Mouse (Mus musculus) spleen, adult 2 months (tissue): ENCODE measurements around the gene Rab26. TPM values are rescaled to one million over a fixed set of nuclear protein-coding genes. Genes with fewer than 3 reads are reported as not detected.

Experiments
- DNase-seq, 2 experiments: peaks; one replicate each; pipeline versions ENCODE4 v3.0.0 to v3.0.0-alpha.2; 2012 to 2021; ENCODE audit warnings: low spot score in 2 of 2, low read depth in 1 of 2
- H3K27ac ChIP-seq: fragments of 200-500 bp; 2 replicates; pipeline ENCODE4 v1.5.1; 2012; ENCODE audit warnings: low read length, inconsistent platforms; ENCODE audit not compliant: insufficient read depth
- H3K27me3 ChIP-seq: fragments of 200-500 bp; 2 replicates; pipeline ENCODE4 v1.6.1; 2012; ENCODE audit warnings: mild to moderate bottlenecking, moderate library complexity, low read length, inconsistent platforms; ENCODE audit not compliant: control insufficient read depth, insufficient read depth
- H3K36me3 ChIP-seq: fragments of 200-500 bp; 2 replicates; pipeline ENCODE4 v1.6.1; 2012; ENCODE audit warnings: mild to moderate bottlenecking, low read length, inconsistent platforms; ENCODE audit not compliant: control insufficient read depth, insufficient read depth
- H3K4me1 ChIP-seq: fragments of 200-500 bp; 2 replicates; pipeline ENCODE4 v1.6.1; 2011; ENCODE audit warnings: inconsistent platforms; ENCODE audit not compliant: control insufficient read depth, insufficient read depth, insufficient read length
- H3K4me3 ChIP-seq: fragments of 200-500 bp; 2 replicates; pipeline ENCODE4 v1.5.1; 2011; ENCODE audit warnings: mild to moderate bottlenecking, inconsistent platforms; ENCODE audit not compliant: insufficient read depth, insufficient read length; ENCODE audit errors: extremely low read depth
- CTCF ChIP-seq: fragments of 200-500 bp; IDR thresholded peaks from 2 replicates; pipeline ENCODE4 v1.5.1; 2011; ENCODE audit warnings: mild to moderate bottlenecking, inconsistent platforms; ENCODE audit not compliant: insufficient read depth, insufficient read length, insufficient replicate concordance; ENCODE audit errors: extremely low read depth
- POLR2A ChIP-seq: fragments of 200-500 bp; IDR thresholded peaks from 2 replicates; pipeline ENCODE4 v1.6.1; 2011; ENCODE audit warnings: low read depth, low read length, inconsistent platforms
- WGBS: fragments of 180-500 bp; shearing (Covaris S2); methylation state at CpG from one replicate; pipeline ENCODE4 v1.1.7; 2018; 5-methylcytosine and 5-hydroxymethylcytosine counted together
- polyA plus RNA-seq: library from polyadenylated mRNA; depleted of rRNA; stranded (reverse); fragments of >200 nt; gene quantifications from 2 replicates; pipeline ENCODE4 v1.2.3, GENCODE M21; 2012

The Rab26 gene
- polyA plus RNA-seq, 1 experiment: 2.2 TPM

- TF ChIP-seq CTCF: no peak
- TF ChIP-seq POLR2A: no peak
- H3K27me3 ChIP-seq: no peaks in the 10 kb centered on the region
- no peak overlapping the region for H3K4me3 ChIP-seq
- WGBS: 70% methylated on average over 8 of the region's 8 CpGs
- no peaks in the 10 kb centered on the region; the same call in 1 of the 2 replicates for H3K4me1 ChIP-seq
- H3K27ac ChIP-seq: no peak overlapping the region
- no peak for DNase-seq
- H3K36me3 ChIP-seq: peaks cover 12% of the 10 kb centered on the region
Observed at GRCm38 (mm10) chr17:24567034-24567779, 33.2 kb upstream of the Rab26 start.

GRCm38 (mm10) chr17:24565792-24566191 lies 31.8 kb upstream of the Rab26 start:
- H3K27me3 ChIP-seq: no peaks in the 10 kb centered on the region
- no peaks in the 10 kb centered on the region; the same call in 1 of the 2 replicates for H3K4me1 ChIP-seq
- no peak overlapping the region for H3K27ac ChIP-seq
- H3K36me3 ChIP-seq: peaks cover 10% of the 10 kb centered on the region
- TF ChIP-seq CTCF (no peak), POLR2A (no peak)
- DNase-seq: no peak
- no peak overlapping the region for H3K4me3 ChIP-seq
- WGBS: 93% methylated on average over 3 of the region's 3 CpGs

GRCm38 (mm10) chr17:24565092-24565491 lies 31.1 kb upstream of the Rab26 start:
- no peak overlapping the region for H3K4me3 ChIP-seq
- DNase-seq: no peak
- 92% methylated on average over 3 of the region's 3 CpGs for WGBS
- H3K4me1 ChIP-seq: no peaks in the 10 kb centered on the region; the same call in 1 of the 2 replicates
- no peaks in the 10 kb centered on the region for H3K27me3 ChIP-seq
- TF ChIP-seq POLR2A (no peak), CTCF (no peak)
- no peak overlapping the region for H3K27ac ChIP-seq
- peaks cover 10% of the 10 kb centered on the region for H3K36me3 ChIP-seq

- Histone ChIP-seq H3K27me3 (no peaks in the 10 kb centered on the region), H3K4me3 (no peak overlapping the region), H3K27ac (no peak overlapping the region), H3K4me1 (no peaks in the 10 kb centered on the region; the same call in 1 of the 2 replicates), H3K36me3 (peaks cover 7% of the 10 kb centered on the region)
- TF ChIP-seq CTCF: no peak
- 76% methylated on average over 4 of the region's 4 CpGs for whole genome bisulfite sequencing
- no peak for DNase-seq
Observed at GRCm38 (mm10) chr17:24564422-24564821, 30.4 kb upstream of the Rab26 start.

- Histone ChIP-seq H3K4me3 (no peak overlapping the region), H3K27ac (no peak overlapping the region), H3K27me3 (no peaks in the 10 kb centered on the region), H3K4me1 (peaks cover under 1% of the 10 kb centered on the region; the same call in 1 of the 2 replicates), H3K36me3 (peaks cover 5% of the 10 kb centered on the region)
- DNase-seq: no peak
- 43% methylated on average over 5 of the region's 5 CpGs for WGBS
- TF ChIP-seq CTCF (no peak), POLR2A (no peak)
Observed at GRCm38 (mm10) chr17:24563638-24564037, 29.6 kb upstream of the Rab26 start.

- TF ChIP-seq CTCF: no peak
- no peak for TF ChIP-seq POLR2A
- Histone ChIP-seq H3K36me3 (peaks cover 3% of the 10 kb centered on the region), H3K27me3 (no peaks in the 10 kb centered on the region), H3K4me3 (no peak overlapping the region), H3K27ac (no peak overlapping the region), H3K4me1 (peaks cover 4% of the 10 kb centered on the region; the same call in 1 of the 2 replicates)
- 79% methylated on average over 2 of the region's 2 CpGs for WGBS
- DNase-seq: no peak
Observed at GRCm38 (mm10) chr17:24561592-24561991, 27.6 kb upstream of the Rab26 start.
